Mouse (Mus musculus): ENCODE results near the gene 1110017D15Rik. TPM values are rescaled to one million over a fixed set of nuclear protein-coding genes. Genes with fewer than 3 reads are reported as not detected.
A peak's percentile ranks its signal among the peaks of the same experiment; 100 is the strongest.

1110017D15Rik gene
- total RNA-seq, 2 experiments from 2014 or later = 3.1 to 6.5 TPM

DNA sequence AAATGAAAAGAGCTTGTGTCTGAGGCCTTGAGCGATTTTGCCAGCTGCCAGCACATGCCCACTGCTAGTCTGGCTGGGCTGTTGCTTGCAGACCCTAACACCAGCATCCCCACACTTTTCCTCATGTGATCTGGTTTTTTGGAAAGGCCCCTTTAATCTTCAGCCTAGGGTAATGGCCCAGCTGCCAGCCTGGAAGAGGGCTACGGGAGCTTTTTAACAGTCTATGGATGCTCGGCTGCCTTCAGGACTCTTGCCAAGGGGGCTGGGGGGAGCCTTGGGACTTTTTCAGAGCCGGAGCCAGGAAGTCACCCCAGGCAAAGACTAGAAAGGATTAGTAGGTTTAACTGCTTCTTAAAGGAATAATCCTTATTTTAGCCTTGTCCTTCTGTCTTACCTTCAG, 3.8 kb downstream of the 1110017D15Rik start:
- no peak for DNase-seq

DNA sequence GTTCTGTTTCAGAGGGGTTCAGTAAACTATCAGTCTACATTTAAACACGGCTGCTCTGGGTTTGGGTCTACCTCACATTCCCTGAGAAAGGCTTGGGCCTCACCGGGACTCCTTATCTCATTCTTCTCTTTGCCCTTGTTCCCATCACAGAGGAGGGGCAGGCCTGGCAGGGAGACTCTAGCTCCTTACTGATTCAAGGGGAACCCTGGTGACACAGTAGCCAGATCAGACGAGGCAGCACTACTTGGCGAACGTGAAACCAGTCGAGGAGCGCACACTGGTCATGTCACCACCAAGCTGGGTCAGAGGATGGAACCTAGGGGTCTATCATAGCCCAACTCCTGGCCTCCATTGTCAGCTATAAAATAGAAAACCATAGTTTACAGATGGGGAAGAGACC, 9.1 kb downstream of the 1110017D15Rik start:
- no peak for DNase-seq

DNA sequence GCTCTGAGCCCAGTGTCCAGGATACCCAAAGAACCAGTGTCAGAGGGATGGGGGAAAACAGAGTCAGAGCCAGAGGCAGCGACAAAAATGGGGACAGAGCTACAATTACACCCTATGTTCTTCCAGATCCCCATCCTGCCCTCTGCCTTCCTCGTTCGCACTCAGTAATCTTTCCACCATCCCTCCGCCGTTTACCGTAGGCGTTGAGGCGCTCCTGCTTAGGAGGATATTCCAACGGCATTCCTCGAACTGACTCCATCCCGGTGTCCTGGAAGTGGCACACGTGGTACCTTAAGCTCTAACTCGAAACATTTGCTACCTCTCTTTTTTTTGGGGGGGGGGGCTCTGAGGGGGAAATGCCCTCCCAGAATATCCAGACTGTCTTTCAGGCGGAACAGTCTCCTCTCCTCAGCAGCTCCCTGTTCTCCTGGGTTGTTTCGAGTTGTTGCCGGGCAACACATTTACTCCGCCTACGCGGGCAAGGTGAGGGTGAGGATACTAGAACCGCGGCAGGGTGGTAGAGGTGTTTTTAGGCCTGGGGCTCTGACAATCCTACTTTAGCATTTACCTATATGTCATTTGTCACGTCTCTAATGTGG, 9.7 kb downstream of the 1110017D15Rik start:
- no peak for DNase-seq

DNA sequence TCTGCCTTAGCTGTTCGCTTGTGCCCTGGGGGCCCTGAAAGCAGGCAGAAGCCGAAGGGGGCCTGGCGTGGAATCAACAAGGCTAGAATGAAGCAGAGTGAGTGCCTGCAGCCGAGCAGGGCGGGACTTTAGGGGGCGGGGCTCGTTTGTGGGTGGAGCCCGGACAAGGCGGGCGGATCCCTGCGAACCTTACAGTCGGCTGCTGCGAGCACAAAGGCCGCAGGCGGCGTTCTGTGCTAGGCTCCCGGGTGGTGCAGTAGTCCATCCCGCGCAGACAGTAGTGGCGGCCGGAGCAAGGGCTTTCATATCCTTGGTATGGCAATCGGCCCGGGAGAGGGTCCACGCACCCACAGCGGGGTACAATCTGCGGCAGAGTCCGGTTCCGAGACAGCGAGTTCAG, 10.2 kb downstream of the 1110017D15Rik start:
- DNase-seq = peak; percentile 83

DNA sequence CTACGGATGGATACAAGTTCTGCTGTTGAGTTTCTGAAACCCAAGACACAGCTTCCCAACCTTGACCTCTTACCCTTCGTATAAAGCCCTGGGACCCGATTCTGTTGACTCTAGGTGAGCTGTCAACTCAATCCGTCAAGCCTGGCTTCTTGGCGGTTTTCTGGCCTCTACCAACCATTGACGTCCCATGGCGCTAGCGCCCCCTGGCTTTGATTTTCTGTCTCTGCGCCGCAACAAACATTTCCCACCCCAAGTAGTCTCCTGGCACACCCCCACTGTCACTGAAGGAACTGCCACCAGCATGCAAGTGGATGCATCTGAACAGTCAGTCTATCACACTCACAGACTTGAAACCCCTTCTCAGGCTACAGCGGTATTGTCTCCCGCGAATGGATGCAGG, 11.0 kb downstream of the 1110017D15Rik start:
- peak; percentile 51 to 57 for DNase-seq

DNA sequence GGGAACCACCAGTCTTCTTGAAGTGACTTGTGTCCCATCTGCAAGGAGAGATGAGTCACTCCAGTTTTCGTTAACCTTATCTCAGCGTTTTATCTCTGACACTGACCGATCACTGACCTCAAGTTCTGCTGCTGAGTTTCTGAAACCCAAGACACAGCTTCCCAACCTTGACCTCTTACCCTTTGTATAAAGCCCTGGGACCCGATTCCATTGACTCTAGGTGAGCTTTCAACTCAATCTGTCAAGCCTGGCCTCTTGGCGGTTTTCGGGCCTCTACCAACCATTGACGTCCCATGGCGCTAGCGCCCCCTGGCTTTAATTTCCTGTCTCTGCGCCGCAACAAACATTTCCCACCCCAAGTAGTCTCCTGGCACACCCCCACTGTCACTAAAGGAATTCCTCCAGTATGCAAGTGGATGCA, 12.0 kb downstream of the 1110017D15Rik start:
- no peak for DNase-seq

DNA sequence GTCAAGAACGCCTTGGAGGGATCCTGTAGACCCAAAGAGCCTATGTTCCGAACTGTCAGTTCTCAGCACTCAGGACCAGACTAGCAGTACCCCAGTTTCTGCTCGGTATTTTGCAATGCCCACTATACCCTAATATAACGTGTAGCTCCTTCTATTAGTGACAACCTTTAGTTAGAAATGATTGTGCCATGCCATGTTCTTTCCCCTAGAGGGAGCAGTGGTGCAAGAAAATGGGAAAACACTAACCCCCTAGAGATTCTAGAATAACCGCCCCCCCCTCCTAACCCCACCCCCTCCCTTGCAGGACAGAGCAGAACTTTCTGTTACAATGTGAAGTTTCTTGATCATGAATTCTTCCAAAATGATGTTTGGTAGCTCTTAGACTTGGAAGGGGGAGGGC, 12.8 kb downstream of the 1110017D15Rik start:
- no peak for DNase-seq

DNA sequence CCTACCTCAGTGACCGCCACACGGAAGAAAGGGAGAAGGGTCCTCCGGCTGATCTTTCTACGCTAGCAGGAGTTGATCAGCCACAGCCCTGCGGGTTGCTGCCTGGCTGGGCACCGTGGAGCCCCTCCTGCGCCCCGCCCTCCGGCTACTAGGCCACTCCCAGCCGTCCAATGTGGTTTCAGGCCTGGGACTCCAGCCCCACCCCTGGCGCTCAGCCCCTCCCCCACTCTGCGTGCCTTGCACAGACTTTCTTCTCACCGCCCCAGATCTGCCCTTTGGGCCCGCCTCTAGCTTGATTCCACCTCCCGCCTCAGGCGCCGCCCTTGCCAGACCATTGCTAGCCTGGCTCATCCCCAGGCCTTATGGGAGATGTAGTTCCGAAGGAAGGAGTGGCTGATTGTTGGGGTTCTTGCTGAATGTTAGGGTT, 14.1 kb downstream of the 1110017D15Rik start, which contains the start of gene AI464131:
AI464131 (minus strand) TSS at position 91 of the 427 bp plus-strand sequence.
- peak; percentile 93 to 94 for DNase-seq

DNA sequence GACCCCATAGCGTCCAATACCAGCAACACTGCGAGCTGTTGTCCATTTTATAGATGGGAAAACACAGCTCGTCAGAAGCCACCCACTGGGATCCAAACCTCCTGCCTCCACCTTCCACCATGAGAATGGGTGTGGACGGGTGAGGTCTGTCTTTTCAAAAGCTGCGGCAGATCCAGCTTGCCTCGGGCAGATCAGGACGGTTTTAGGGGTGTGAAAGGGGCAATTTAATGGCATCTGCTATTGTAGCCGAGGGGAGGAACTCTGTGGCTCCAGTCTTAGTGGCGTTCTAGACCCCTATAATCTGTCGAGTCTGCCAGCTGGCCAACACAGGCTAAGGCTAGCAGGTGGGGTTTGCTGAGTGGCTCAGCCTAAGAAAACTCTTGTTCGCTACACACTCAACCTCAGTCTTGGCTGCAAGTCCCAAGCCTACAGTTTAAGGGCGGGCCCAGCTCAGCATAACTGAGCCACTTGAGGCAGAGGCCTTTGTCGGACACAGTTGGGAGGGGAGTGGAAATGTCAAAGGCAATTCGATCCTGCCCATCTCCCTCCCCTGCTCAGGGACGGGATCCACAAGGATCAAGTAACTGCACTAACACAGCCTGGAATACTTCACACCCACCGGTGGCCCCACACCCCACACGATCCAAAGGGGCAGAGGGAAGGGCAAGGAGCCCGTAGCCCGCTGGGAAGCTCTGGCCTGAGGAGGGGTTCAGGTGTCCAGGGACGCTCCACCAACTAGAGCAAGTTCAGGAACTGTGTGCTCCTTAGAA, 14.8 kb downstream of the 1110017D15Rik start:
- DNase-seq = no peak

DNA sequence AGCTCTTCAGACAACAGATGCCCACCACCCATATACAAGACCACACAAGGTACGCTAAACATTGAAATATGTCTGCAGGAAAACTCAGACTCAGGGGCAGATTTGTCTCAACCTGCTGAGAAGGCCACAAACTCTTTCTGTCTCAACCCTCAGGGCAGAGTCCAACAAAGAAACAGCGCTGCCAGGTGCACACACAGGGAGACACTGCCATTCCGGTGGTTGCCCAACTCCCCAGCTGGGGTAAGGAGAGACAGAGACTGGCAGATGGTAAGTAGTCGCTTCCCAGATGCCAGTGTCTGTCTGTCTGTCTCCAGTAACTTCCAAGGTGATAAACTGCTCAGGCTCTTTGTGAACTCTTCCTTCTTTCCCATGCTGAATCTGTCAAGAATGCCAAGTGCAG, 16.3 kb downstream of the 1110017D15Rik start:
- DNase-seq = no peak

DNA sequence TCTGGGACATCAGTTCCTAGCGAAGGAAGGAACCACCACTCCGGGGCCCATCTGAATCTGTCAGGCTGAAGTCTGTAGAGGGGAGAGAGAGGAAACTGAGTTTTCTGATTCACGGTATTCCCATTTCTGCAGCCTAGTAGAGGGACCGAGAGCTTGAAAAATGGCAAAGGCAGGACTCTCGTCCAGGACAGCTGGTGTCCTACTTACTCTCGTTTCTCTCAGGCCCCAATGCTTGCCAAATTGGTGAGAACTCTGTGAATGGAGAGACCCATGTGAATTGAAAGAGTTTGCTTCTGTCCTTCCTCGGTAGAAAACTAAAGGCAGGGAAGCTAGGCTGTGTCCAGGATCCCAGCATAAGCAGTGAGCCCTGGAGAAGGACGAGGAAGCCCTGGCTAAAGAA, 17.5 kb downstream of the 1110017D15Rik start:
- DNase-seq = no peak

DNA sequence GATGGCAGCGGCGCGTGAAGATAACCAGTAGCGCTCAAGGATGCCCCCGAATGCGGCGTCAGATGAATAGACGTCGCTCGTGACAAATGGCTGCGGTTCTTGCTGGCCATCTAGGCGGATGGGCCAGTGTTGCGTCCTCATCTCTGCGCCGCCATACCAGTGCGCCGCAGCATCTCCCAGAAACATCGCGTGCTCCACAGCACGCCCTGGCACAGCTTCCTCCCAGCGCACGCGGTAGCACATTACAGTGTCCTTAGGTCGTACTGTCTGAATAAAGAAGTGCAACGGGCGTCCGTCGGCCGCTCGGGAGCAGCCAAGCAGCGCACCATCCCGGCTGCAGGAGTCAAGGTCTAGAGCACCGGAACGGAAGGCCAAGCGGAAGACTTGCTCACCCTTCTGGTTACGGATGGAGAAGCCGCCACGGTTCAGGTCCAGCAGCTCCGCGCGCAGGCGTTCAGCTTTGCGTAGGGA, 18.2 kb downstream of the 1110017D15Rik start:
- DNase-seq = no peak

DNA sequence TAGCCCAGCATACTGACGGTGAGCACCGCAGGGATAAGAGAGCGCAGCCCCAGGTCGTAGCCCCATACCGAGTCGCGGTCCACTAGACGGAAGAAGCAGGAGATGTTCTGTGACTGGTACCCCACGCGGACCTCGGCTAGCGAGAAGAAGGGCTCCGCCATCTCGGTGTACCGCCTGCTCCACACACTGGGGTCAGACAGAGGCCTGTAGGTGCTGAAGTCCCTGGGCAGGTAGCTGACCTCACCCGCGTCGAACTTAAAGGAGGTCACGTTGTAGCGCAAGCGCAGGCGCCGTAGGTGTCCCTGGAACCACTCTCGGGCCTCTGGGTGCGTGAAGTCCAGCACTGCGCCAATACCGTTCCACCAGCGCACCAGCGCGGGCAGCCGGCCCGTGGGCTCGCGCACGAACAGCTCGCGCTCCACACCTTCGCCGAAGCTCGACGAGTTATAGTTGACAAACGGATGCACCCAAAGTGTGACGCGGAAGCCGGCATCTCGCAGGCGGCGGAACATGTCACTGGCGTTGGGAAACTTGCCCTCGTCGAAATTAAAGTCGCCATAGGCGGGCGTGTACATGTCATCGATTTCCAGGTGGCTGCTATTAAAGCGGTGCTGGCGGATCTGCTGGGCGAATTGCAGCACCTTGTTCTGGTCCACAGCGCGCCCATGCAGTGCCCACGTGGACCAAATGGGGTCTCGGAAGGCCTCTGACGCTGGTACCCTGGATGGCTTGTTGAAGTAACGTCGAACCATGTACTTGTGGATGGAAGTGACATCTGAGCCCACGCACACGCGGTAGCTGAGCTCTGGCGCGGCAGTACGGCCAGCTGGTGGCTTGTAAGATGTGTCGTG, 18.9 kb downstream of the 1110017D15Rik start:
- no peak for DNase-seq

DNA sequence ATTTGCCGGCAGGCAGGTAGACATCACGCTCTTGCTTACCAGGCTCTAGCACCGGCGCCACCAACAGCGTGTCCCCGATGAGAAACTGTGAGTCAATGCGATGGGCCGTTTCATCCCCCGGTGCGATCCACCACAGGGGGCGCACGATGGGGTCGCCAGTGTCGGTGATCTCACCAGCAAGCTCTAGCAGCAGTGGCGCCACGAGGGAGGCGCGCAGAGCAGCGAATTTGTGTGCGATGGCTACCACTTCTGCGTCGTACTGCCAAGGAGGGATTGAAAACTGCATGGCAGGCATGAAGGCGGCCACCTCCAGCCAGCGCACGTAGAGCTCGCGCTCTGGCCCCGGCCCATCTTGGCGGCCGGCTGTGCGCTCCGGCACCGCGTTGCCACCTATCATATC, 19.6 kb downstream of the 1110017D15Rik start:
- DNase-seq = peak in 1 of 2 experiments; percentile 26

DNA sequence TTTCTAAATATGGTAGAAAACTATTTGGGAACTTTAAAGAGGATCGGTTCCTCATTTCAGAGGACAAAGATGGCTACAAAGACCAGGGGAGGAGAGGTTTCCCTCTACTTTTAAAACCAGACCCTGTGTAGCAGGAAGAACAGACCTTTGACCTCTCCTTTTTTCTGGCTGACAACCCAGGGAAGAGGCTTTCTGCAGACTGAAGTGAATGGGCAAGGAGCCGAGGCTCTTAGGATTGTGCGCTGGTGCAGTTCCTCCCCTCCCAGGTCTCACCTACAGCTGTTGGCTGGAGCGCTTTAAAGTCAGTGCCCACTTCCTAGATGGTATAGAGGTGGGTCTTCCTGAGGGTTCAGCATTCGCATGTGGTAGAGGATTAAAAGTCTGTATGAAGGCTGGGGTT, 20.1 kb downstream of the 1110017D15Rik start:
- no peak for DNase-seq

DNA sequence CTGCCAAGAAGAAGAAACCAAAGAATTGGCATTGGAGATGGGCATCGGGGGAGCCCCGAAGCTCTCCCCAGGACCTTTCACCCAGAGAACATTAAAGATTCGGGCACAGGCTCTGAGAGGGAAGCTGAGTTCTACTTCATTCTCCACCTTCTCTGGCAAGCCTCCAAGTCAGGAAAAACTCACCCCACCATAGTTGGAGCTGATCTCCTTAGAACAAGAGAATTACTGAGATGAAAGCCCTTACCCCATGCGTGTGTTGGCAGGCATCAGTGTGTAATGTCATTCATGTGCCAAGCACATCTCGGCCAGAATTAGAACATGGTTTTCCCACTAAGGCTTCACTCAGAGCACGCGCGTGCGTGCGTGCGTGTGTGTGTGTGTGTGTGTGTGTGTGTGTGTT, 21.3 kb downstream of the 1110017D15Rik start:
- no peak for DNase-seq

DNA sequence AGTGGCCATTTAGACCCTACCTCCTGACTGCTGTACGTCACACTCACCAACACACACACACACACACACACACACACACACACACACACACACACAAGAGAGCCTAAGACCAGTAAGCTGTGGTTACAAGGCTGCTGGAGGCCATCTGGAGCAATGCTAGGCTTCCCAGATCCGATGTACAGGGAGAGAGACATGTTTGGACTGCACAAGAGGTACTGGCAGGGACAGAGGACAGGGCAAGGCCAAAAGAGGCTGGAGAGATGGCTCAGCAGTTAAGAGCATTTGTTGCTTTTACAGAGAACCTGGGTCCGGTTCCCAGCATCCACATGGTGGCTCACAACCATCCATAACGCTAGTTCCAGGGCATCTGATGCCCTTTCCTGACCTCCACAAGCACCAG, 22.1 kb downstream of the 1110017D15Rik start:
- DNase-seq = no peak

DNA sequence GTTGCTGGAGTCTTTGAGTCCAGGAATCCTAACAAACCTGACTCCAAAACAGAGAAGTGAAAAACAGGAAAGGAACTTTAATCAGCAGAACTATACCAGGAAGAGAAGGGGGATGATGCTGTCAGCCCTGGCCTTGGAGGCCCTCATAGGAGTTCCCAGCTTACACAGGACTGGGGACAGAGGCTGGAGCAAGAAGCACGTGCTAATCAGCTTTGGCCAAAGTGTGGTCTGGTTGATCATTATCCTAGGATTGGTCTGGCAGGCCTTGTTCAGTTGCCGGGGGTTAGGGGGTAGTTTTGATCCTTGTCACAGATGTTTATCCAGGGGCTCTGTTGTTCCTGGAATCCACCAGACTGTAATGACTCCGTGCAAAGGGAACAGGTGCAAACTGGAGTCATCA, 22.8 kb downstream of the 1110017D15Rik start:
- DNase-seq = no peak

DNA sequence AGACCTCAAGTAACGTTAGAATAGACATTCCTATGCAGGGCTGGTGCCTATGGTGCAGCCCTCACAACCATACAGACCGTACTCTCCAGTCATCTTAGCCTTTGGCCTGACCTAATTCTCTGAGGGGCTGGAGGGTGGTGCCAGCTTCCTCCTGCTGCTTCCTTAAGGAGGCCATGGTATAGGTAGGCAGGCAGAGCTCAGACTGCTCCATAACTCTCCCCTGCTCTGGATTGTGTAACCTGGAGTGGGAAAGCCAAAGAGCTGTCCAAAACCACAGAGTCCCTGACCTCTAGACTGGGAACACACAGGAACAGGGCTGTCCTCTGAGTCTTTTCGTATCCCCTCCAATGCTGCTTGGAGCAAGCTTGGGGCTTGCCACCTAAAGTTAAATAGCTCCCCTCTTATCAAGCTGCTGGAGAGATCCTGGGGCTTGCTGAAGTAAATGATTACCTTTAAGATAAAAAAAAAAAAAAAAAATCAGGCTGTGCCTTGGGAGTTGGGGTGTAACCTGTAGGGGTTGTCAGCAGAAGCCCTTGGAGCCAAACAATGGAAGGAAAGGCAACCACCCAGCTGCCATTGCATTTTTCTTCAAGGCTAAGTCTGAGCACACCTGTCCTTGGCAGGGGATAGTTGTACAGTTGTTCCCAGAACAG, 23.5 kb downstream of the 1110017D15Rik start:
- DNase-seq = no peak

DNA sequence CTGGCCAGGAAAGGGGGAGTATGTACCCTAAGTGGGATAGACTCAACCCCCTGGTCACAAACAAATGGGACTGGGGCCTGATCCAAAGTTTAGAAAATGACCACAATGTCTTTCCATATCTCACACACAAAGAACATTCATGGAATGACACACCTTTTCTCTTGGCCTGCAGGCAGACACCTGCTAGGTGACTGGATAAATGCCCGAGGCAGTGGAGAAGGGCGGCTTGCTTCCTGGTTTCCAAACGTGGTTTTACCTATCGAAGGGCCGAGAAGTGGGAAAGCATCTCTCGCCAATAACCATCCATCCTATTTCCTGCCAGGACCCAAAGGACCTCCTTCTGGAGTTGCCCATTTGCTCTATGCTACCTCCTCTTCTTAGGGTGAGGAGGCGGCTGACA, 24.2 kb downstream of the 1110017D15Rik start:
- no peak for DNase-seq

DNA sequence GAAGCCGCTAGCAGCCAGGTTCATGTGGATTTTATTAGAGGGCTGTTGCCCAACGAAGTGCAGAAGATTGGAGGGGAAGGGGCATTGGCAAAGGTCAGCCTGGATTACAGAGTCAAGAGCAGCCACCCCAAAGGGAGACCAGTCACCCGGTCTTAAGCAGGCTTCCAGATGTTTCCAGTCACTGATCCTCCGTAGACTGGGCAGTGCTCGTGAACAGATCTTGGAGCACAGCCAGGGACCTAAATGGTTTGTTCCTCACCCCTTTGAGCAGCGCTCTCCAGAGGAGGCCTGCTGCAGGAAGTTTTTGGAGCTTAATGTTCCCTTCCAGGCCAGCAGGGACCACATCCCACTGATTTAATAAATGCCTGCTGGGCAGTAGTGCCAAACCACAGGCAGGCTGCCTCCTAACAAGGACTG, 35.5 kb downstream of the 1110017D15Rik start:
- peak in 1 of 2 experiments; percentile 44 for DNase-seq

DNA sequence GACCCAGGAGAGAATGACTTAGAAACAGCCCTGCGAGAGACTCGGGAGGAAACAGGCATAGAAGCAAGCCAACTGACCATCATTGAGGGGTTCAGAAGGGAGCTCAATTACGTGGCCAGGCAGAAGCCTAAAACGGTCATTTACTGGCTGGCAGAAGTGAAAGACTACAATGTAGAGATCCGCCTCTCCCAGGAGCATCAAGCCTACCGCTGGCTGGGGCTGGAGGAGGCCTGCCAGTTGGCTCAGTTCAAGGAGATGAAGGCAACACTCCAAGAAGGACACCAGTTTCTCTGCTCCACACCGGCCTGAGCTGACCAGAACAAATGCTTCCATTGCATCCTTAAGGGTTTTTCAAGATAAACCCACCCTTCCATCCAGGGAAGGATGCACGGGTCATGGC, 36.9 kb downstream of the 1110017D15Rik start:
- peak in 1 of 2 experiments; percentile 33 for DNase-seq

DNA sequence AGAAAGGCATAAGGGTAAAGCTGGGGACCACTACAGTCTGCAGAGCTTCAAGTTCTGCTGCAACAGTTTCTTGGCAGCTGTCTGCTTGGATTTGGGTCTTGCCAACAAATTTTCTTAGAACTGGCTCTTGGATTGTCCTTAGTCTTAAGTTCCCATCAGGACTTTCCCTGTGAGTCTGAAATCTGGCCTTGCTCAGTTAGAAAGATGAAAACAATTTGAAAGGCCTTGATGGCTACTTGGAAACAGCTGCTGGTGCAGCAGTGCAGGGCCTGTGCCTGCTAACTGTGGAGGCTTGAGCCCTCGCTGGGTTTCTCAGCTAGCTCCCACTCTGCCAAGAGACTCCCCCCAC, 37.7 kb downstream of the 1110017D15Rik start:
- DNase-seq = no peak

Measured in layer of hippocampus, postnatal 36 days (tissue).